8 mouse cellular contexts compared by ENCODE assay signal in genomic region chr7:144471103-144471502, GRCm38 (mm10). TPM values are rescaled to one million over a fixed set of nuclear protein-coding genes. Genes with fewer than 3 reads are reported as not detected.
A peak's percentile ranks its signal among the peaks of the same experiment; 100 is the strongest.
DNase-seq lines count a peak whose midpoint lies in the region; ATAC-seq lines count a peak whose summit lies in the region.

No protein-coding gene starts in this region.

- H3K9ac ChIP-seq in heart, embryonic 12.5 days: peak overlapping the region; percentile 98
- H3K9ac ChIP-seq in hindbrain, embryonic 13.5 days: peak overlapping the region; percentile 98

- no peak for DNase-seq in heart, adult 18-20 months
- DNase-seq in midbrain, embryonic 10.5 days (ENCODE audit: low spot score): no peak
- no peak for DNase-seq in embryo, embryonic 10.5 days (ENCODE audit: low spot score)
- no peak for DNase-seq in left cerebral cortex, postnatal 36 days (ENCODE audit: low spot score in 2 of 2)
- no peak for DNase-seq in cerebellum, adult 11 months

- peak overlapping the region; percentile 98 for H3K4me3 ChIP-seq in heart, embryonic 12.5 days
- peak overlapping the region; percentile 70 for H3K4me3 ChIP-seq in brown adipose tissue, adult 24 weeks (ENCODE audit: insufficient read depth, low read depth, low read length)
- peak overlapping the region; percentile 91 for H3K4me3 ChIP-seq in hindbrain, embryonic 13.5 days
- peak overlapping the region; percentile 99 for H3K4me3 ChIP-seq in midbrain, embryonic 10.5 days

- H3K4me2 ChIP-seq in heart, embryonic 12.5 days: peak overlapping the region; percentile 96
- peak overlapping the region; percentile 94 for H3K4me2 ChIP-seq in hindbrain, embryonic 13.5 days

- no peak for ATAC-seq in heart, embryonic 12.5 days (ENCODE audit: insufficient number of reproducible peaks, low FRiP score)
- no peak for ATAC-seq in hindbrain, embryonic 13.5 days (ENCODE audit: low FRiP score)

- no peaks in the 10 kb centered on the region for H3K27me3 ChIP-seq in heart, embryonic 12.5 days (replicated peaks)
- H3K27me3 ChIP-seq in hindbrain, embryonic 13.5 days: no peaks in the 10 kb centered on the region
- no peaks in the 10 kb centered on the region for H3K27me3 ChIP-seq in midbrain, embryonic 10.5 days (ENCODE audit: low read depth, poor library complexity, severe bottlenecking)

- H3K36me3 ChIP-seq in heart, embryonic 12.5 days: peaks cover 8% of the 10 kb centered on the region
- H3K36me3 ChIP-seq in hindbrain, embryonic 13.5 days: peaks cover 8% of the 10 kb centered on the region
- H3K36me3 ChIP-seq in midbrain, embryonic 10.5 days: peaks cover 15% of the 10 kb centered on the region

- WGBS in heart, embryonic 12.5 days: 81% methylated on average over 2 of the region's 2 CpGs
- WGBS in hindbrain, embryonic 13.5 days: 92% methylated on average over 2 of the region's 2 CpGs
- WGBS in midbrain, embryonic 10.5 days: 77% methylated on average over 2 of the region's 2 CpGs

- 0 out of 2 replicates have a peak overlapping the region, but pooled peaks have one; percentile 87 for H3K27ac ChIP-seq in heart, embryonic 12.5 days (ENCODE audit: poor library complexity, severe bottlenecking)
- peak overlapping the region; percentile 78 for H3K27ac ChIP-seq in brown adipose tissue, adult 24 weeks (replicated peaks; ENCODE audit: low read depth, low read length)
- H3K27ac ChIP-seq in hindbrain, embryonic 13.5 days: peak overlapping the region; percentile 90
- H3K27ac ChIP-seq in midbrain, embryonic 10.5 days (replicated peaks): peak overlapping the region; percentile 94

- intact Hi-C loops in left cerebral cortex, postnatal 36 days (cut with DNase I): no loop called here

- no peaks in the 10 kb centered on the region for H3K9me3 ChIP-seq in heart, embryonic 12.5 days (replicated peaks)
- H3K9me3 ChIP-seq in hindbrain, embryonic 13.5 days: no peaks in the 10 kb centered on the region
- no peaks in the 10 kb centered on the region for H3K9me3 ChIP-seq in midbrain, embryonic 10.5 days (replicated peaks)

- H3K4me1 ChIP-seq in heart, embryonic 12.5 days (replicated peaks): peaks cover 46% of the 10 kb centered on the region
- H3K4me1 ChIP-seq in brown adipose tissue, adult 24 weeks (ENCODE audit: control insufficient read depth, insufficient read depth, insufficient read length, low read length): no peaks in the 10 kb centered on the region
- H3K4me1 ChIP-seq in hindbrain, embryonic 13.5 days (replicated peaks): peaks cover 27% of the 10 kb centered on the region
- peaks cover 26% of the 10 kb centered on the region for H3K4me1 ChIP-seq in midbrain, embryonic 10.5 days

RNA-seq across cellular contexts. Expression of gene Cttn, which starts 0.3 kb away (rescaled TPM):
- 143 and 144 TPM in 2 replicates for polyA plus RNA-seq in heart, embryonic 12.5 days (2016; fragmentation: Nextera tagmentation; extraction: Ambion mirVana)
- 10 to 100 TPM; 31.3 to 33.3 TPM for total RNA-seq in heart, adult 18-20 months (2021)
- polyA plus RNA-seq in brown adipose tissue, adult 24 weeks (2012; ENCODE audit: insufficient read depth, insufficient read length, missing spikeins): 27.8 and 43.9 TPM in 2 replicates
- polyA plus RNA-seq in hindbrain, embryonic 13.5 days (2015; fragmentation: Nextera tagmentation; extraction: Ambion mirVana): 181 and 185 TPM in 2 replicates
- polyA plus RNA-seq in midbrain, embryonic 10.5 days (2016; fragmentation: Nextera tagmentation; extraction: Ambion mirVana): 217 and 229 TPM in 2 replicates
- 100 to 1,000 TPM; 111 to 112 TPM for total RNA-seq in left cerebral cortex, postnatal 36 days (2021)
